Mouse (Mus musculus) layer of hippocampus, postnatal 36 days (tissue): ENCODE results near the gene Uty. TPM values are rescaled to one million over a fixed set of nuclear protein-coding genes. Genes with fewer than 3 reads are reported as not detected.

ENCODE experiments used
- DNase-seq, 2 experiments: peaks; one replicate each; pipeline ENCODE4 v3.0.0; 2022
- total RNA-seq, 2 experiments: library from RNA; stranded (reverse); gene quantifications; 2 replicates each; pipeline ENCODE4 v1.2.3; 2021

Gene Uty
- total RNA-seq = 10 to 100 TPM in 1 of 2 experiments, not detected in 1; 31.2 TPM

GRCm38 (mm10) chrY:1245426-1245863 lies at the start of gene Uty:
Gene Uty, minus strand, starts transcription at chrY:1245759.
- peak in 1 of 2 experiments; percentile 42 for DNase-seq

GRCm38 (mm10) chrY:1293708-1294107 lies 48.1 kb upstream of the Uty start:
- DNase-seq = no peak

DNA sequence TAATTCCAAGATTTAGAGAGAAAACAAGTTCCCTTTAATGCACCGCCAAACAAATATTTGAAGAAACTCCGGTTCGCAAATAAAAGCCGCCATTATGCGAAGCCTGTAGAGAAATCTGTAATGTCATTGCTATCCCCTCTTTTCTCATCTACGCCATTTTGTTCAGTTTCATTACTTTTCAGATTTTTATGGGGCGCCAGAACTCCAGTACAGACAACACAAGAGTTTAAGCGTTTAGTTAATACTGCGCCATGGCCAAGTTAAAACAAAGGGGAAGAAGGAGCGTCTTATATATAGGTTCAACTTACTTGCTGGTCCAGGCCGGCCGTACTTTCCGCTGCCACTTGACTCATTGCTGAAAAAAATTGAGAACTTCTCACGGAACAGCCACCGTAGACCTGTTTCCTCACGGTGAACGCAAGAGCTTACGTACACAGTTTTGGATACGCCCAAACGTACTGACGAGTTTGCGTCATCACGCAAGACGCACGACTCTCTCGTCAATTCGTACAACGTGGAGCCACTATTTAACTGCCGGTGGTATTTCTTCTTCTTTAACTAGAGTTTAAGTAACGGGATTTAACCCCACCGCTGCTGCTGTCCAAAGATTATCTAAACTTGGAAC lies 40.7 kb upstream of the Uty start, which contains the start of gene Ddx3y:
Ddx3y (minus strand) TSS at position 459 of the 625 bp plus-strand sequence.
- DNase-seq = peak in 1 of 2 experiments; percentile 64

- DNase-seq = no peak
These were observed 40.2 kb upstream of the Uty start for GRCm38 (mm10) chrY:1285735-1286134.

DNA sequence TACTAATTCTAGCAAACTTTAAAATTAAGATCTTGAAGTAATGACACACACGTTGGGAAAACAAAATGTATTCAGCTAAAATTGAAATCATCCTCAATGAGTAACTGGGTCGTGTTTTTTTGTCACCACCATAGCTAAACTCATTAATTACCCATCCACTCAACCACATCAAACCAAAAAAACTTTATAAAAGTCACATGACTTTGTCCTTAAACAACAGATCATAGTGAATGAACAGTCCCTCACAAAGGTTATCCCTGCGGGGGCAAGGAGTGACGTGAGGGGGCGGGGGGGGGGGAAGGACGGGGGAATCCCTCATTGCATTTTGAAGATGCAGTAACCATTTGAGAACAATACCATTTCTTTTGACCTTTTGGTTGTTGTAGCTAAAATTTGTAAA lies 558 bp upstream of the Uty start:
- DNase-seq = no peak

DNA sequence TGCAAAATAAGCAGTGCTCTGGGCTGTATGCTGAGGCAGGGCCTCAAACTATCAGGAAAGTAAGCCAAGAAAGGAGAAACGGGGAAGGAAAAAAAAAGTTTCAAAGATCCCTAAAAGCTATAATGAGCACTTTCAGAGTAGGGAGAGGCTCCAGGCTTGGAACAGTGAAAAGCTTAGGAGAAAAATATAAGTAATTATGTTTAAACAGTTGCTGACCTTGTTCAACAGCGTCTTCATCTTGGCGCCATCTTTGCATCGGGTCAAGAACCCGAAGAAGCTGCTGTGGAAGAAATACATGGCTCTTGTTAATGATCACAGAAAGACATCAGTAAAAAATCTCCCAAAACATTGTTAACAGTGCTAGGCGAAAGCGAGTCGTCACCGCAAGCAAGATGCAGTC lies 619 bp downstream of the Uty start:
- DNase-seq = no peak

GRCm38 (mm10) chrY:1244421-1244820 lies 1.1 kb downstream of the Uty start:
- DNase-seq = no peak

GRCm38 (mm10) chrY:1220001-1220400 lies 25.6 kb downstream of the Uty start:
- no peak for DNase-seq

GRCm38 (mm10) chrY:1178476-1178875 lies 67.1 kb downstream of the Uty start:
- DNase-seq = no peak

GRCm38 (mm10) chrY:1163054-1163453 lies 82.5 kb downstream of the Uty start:
- DNase-seq = no peak

GRCm38 (mm10) chrY:1116153-1116552 lies 129.4 kb downstream of the Uty start:
- DNase-seq = no peak

GRCm38 (mm10) chrY:1114016-1114415 lies 131.5 kb downstream of the Uty start:
- no peak for DNase-seq

Other genes with a start within 250 kb of the Uty start
- gene Eif2s3y, start 235.2 kb downstream of the Uty start, total RNA-seq = 10 to 100 TPM in 1 of 2 experiments, not detected in 1; 74.5 TPM
- 10 to 100 TPM in 1 of 2 experiments, not detected in 1; 46.5 TPM for gene Ddx3y, start 40.9 kb upstream of the Uty start, total RNA-seq
- not detected for gene Usp9y, start 214.0 kb upstream of the Uty start, total RNA-seq